26 mouse cellular contexts compared by ENCODE assay signal in genomic region chr17:43503861-43504593, GRCm38 (mm10). TPM values are rescaled to one million over a fixed set of nuclear protein-coding genes. Genes with fewer than 3 reads are reported as not detected.
DNase-seq lines count a peak whose midpoint lies in the region; ATAC-seq and TF ChIP-seq lines count a peak whose summit lies in the region.
"Had no signal": no experiment of that assay in that cellular context is flagged by ENCODE, and none has a peak within 500 bp of the region (broad histone marks: within the 10 kb centered on the region; RNA-seq: fewer than 3 reads in every experiment).

No protein-coding gene starts in this region.

- no peak for TF ChIP-seq POLR2A in kidney, adult 2 months (IDR thresholded peaks at IDR 0.05; ENCODE audit: low read depth, low read length)
- TF ChIP-seq POLR2A in small intestine, adult 2 months (IDR thresholded peaks at IDR 0.05; ENCODE audit: low read depth, low read length): no peak

- no peak overlapping the region for H3K9ac ChIP-seq in kidney, embryonic 16.5 days (replicated peaks; ENCODE audit: low read length)
- no peak overlapping the region for H3K9ac ChIP-seq in forebrain, embryonic 11.5 days (ENCODE audit: low read length)
- H3K9ac ChIP-seq: embryonic facial prominence, embryonic 15.5 days; forebrain, postnatal 0 days; heart, embryonic 15.5 days; hindbrain, embryonic 14.5 days; liver, embryonic 13.5 days; midbrain, embryonic 15.5 days; neural tube, embryonic 12.5 days had no signal

- H3K27ac ChIP-seq in kidney, adult 2 months (ENCODE audit: insufficient read depth, low read depth, low read length): no peak overlapping the region
- H3K27ac ChIP-seq in kidney, embryonic 16.5 days (ENCODE audit: low read length): peak overlapping the region; percentile 46; the same call in 1 of the 2 replicates
- peak overlapping the region; percentile 75 for H3K27ac ChIP-seq in small intestine, adult 2 months (ENCODE audit: insufficient read depth, low read depth, low read length)
- no peak overlapping the region for H3K27ac ChIP-seq in forebrain, embryonic 11.5 days (ENCODE audit: low read depth, low read length)
- H3K27ac ChIP-seq: embryonic facial prominence, embryonic 15.5 days; heart, embryonic 15.5 days; hindbrain, embryonic 14.5 days; liver, embryonic 13.5 days; midbrain, embryonic 15.5 days; neural tube, embryonic 12.5 days had no signal

- 30% methylated on average over 4 of the region's 4 CpGs for WGBS in kidney, adult 2 months
- WGBS in kidney, embryonic 16.5 days: 36% methylated on average over 4 of the region's 4 CpGs
- 19% methylated on average over 4 of the region's 4 CpGs for WGBS in small intestine, adult 2 months
- 80% methylated on average over 4 of the region's 4 CpGs for WGBS in forebrain, embryonic 11.5 days

- DNase-seq in kidney, adult 2 months: peak; percentile 67
- DNase-seq in kidney, postnatal 4 days: no peak
- no peak for DNase-seq in forebrain, embryonic 11.5 days (ENCODE audit: low spot score)
- no peak for DNase-seq in layer of hippocampus, postnatal 10 days (ENCODE audit: low spot score in 2 of 2)
- DNase-seq in lung, postnatal 14 days: no peak
- DNase-seq in gastrocnemius, postnatal 25 days: no peak
- DNase-seq: adrenal gland, postnatal 25 days; cerebellum, adult 9-10 months; forebrain, postnatal 0 days; heart, postnatal 4 days; liver, embryonic 13.5 days; lung, adult 2 months; lung, postnatal 36 days; right cerebral cortex, postnatal 14 days had no signal

- no peaks in the 10 kb centered on the region; the same call in 1 of the 2 replicates for H3K36me3 ChIP-seq in kidney, adult 2 months (ENCODE audit: control insufficient read depth, insufficient read depth, low read length)
- no peaks in the 10 kb centered on the region for H3K36me3 ChIP-seq in kidney, embryonic 16.5 days (ENCODE audit: insufficient read depth, low read length)
- H3K36me3 ChIP-seq in small intestine, adult 2 months (ENCODE audit: control insufficient read depth, insufficient read depth, low read length): no peaks in the 10 kb centered on the region
- H3K36me3 ChIP-seq in forebrain, embryonic 11.5 days (ENCODE audit: control insufficient read depth, insufficient read depth, low read length): no peaks in the 10 kb centered on the region
- H3K36me3 ChIP-seq: embryonic facial prominence, embryonic 15.5 days; heart, embryonic 15.5 days; liver, embryonic 13.5 days; midbrain, embryonic 15.5 days; neural tube, embryonic 12.5 days had no signal

- peaks cover 13% of the 10 kb centered on the region for H3K4me1 ChIP-seq in kidney, adult 2 months (ENCODE audit: control insufficient read depth, insufficient read depth, low read length)
- 0 out of 2 replicates have a peak, but pooled peaks cover 9% of the 10 kb centered on the region for H3K4me1 ChIP-seq in kidney, embryonic 16.5 days (ENCODE audit: insufficient read depth, low read length)
- peaks cover 12% of the 10 kb centered on the region; the same call in 1 of the 2 replicates for H3K4me1 ChIP-seq in small intestine, adult 2 months (ENCODE audit: control insufficient read depth, insufficient read depth, insufficient read length, low read length)
- H3K4me1 ChIP-seq in forebrain, embryonic 11.5 days (replicated peaks; ENCODE audit: control insufficient read depth, insufficient read depth, low read length): no peaks in the 10 kb centered on the region
- H3K4me1 ChIP-seq: embryonic facial prominence, embryonic 15.5 days; heart, embryonic 15.5 days; liver, embryonic 13.5 days; midbrain, embryonic 15.5 days; neural tube, embryonic 12.5 days had no signal

- H3K9me3 ChIP-seq in kidney, embryonic 16.5 days (ENCODE audit: low read length): no peaks in the 10 kb centered on the region
- no peaks in the 10 kb centered on the region for H3K9me3 ChIP-seq in forebrain, embryonic 11.5 days (ENCODE audit: control insufficient read depth, low read length)
- H3K9me3 ChIP-seq: embryonic facial prominence, embryonic 15.5 days; heart, embryonic 15.5 days; liver, embryonic 13.5 days; midbrain, embryonic 15.5 days; neural tube, embryonic 12.5 days had no signal

- H3K27me3 ChIP-seq in kidney, adult 2 months (replicated peaks; ENCODE audit: control insufficient read depth, insufficient read depth, low read length): no peaks in the 10 kb centered on the region
- H3K27me3 ChIP-seq in kidney, embryonic 16.5 days (ENCODE audit: insufficient read depth, low read length): no peaks in the 10 kb centered on the region
- H3K27me3 ChIP-seq in small intestine, adult 2 months (ENCODE audit: control insufficient read depth, insufficient read depth, low read length): no peaks in the 10 kb centered on the region
- H3K27me3 ChIP-seq in forebrain, embryonic 11.5 days (ENCODE audit: control insufficient read depth, insufficient read depth, low read length): no peaks in the 10 kb centered on the region
- H3K27me3 ChIP-seq: embryonic facial prominence, embryonic 15.5 days; heart, embryonic 15.5 days; liver, embryonic 13.5 days; midbrain, embryonic 15.5 days; neural tube, embryonic 12.5 days had no signal

- no peak for TF ChIP-seq CTCF in kidney, adult 2 months (conservative IDR thresholded peaks at IDR 0.05; ENCODE audit: insufficient read depth, insufficient read length, low read depth, low read length)
- TF ChIP-seq CTCF in small intestine, adult 2 months (IDR thresholded peaks at IDR 0.05; ENCODE audit: extremely low read depth, insufficient read length, insufficient replicate concordance, low read depth, low read length): no peak

- no peak overlapping the region for H3K4me3 ChIP-seq in kidney, adult 2 months (ENCODE audit: insufficient read depth, low read depth, low read length)
- no peak overlapping the region for H3K4me3 ChIP-seq in kidney, embryonic 16.5 days (ENCODE audit: low read length)
- no peak overlapping the region for H3K4me3 ChIP-seq in small intestine, adult 2 months (ENCODE audit: low read depth, low read length)
- H3K4me3 ChIP-seq in forebrain, embryonic 11.5 days (ENCODE audit: low read depth, low read length): no peak overlapping the region
- H3K4me3 ChIP-seq: embryonic facial prominence, embryonic 15.5 days; heart, embryonic 15.5 days; liver, embryonic 13.5 days; midbrain, embryonic 15.5 days; neural tube, embryonic 12.5 days had no signal

- ATAC-seq in kidney, embryonic 16.5 days (ENCODE audit: low FRiP score, low TSS enrichment): peak; percentile 88
- no peak for ATAC-seq in forebrain, embryonic 11.5 days (replicated peaks; ENCODE audit: low FRiP score)
- ATAC-seq: forebrain, postnatal 0 days; midbrain, embryonic 15.5 days had no signal

- H3K4me2 ChIP-seq in kidney, embryonic 16.5 days (replicated peaks; ENCODE audit: low read depth, low read length): 0 out of 2 replicates have a peak overlapping the region, but pooled peaks have one; percentile 2
- no peak overlapping the region for H3K4me2 ChIP-seq in forebrain, embryonic 11.5 days (ENCODE audit: low read depth, low read length, severe bottlenecking)
- H3K4me2 ChIP-seq: embryonic facial prominence, embryonic 15.5 days; heart, embryonic 15.5 days; hindbrain, embryonic 14.5 days; liver, embryonic 13.5 days; midbrain, embryonic 15.5 days; neural tube, embryonic 12.5 days had no signal

RNA-seq across cellular contexts. Expression of gene Mep1a, which starts 1.4 kb away (rescaled TPM):
- polyA plus RNA-seq in kidney, adult 2 months (2012; rRNA removed): 451 and 624 TPM in 2 replicates
- polyA plus RNA-seq in kidney, embryonic 16.5 days (2015; fragmentation: Nextera tagmentation; extraction: Ambion mirVana): 63.4 and 71.3 TPM in 2 replicates
- 3.2 and 131 TPM in 2 replicates for polyA plus RNA-seq in small intestine, adult 2 months (2012; rRNA removed)
- not detected in 2 replicates for polyA plus RNA-seq in forebrain, embryonic 11.5 days (2014; fragmentation: Nextera tagmentation; extraction: Ambion mirVana)
- total RNA-seq in layer of hippocampus, postnatal 10 days (2021): not detected
- not detected for total RNA-seq in gastrocnemius, postnatal 25 days (2021)
- total RNA-seq: adrenal gland, postnatal 25 days; forebrain, postnatal 0 days; gastrocnemius, postnatal 4 days; heart, postnatal 4 days; left cerebral cortex, adult 18-20 months; left cerebral cortex, postnatal 36 days; megakaryocyte-erythroid progenitor cell, adult 5-6 weeks had no signal
- polyA plus RNA-seq: heart, embryonic 15.5 days; liver, embryonic 13.5 days; neural tube, embryonic 12.5 days; urinary bladder, adult 2 months had no signal

RNA-seq across cellular contexts. Expression of gene Ankrd66, which starts 39.4 kb away (rescaled TPM):
- not detected in 2 replicates for polyA plus RNA-seq in kidney, adult 2 months (2012; rRNA removed)
- 0.47 TPM in 1 of 2 replicates, not detected in the other for polyA plus RNA-seq in kidney, embryonic 16.5 days (2015; fragmentation: Nextera tagmentation; extraction: Ambion mirVana)
- 0.06 TPM in 1 of 2 replicates, not detected in the other for polyA plus RNA-seq in small intestine, adult 2 months (2012; rRNA removed)
- polyA plus RNA-seq in forebrain, embryonic 11.5 days (2014; fragmentation: Nextera tagmentation; extraction: Ambion mirVana): 0.35 TPM in 1 of 2 replicates, not detected in the other
- under 1 TPM; 0.25 to 0.37 TPM for total RNA-seq in layer of hippocampus, postnatal 10 days (2021)
- not detected for total RNA-seq in gastrocnemius, postnatal 25 days (2021)
- total RNA-seq: adrenal gland, postnatal 25 days; forebrain, postnatal 0 days; gastrocnemius, postnatal 4 days; heart, postnatal 4 days; megakaryocyte-erythroid progenitor cell, adult 5-6 weeks had no signal
- polyA plus RNA-seq: heart, embryonic 15.5 days; liver, embryonic 13.5 days; neural tube, embryonic 12.5 days had no signal

Comparison
In these comparisons a context has a peak if more than half of its experiments do, and no peak if none do; other contexts are left out.
1. H3K27ac ChIP-seq: peak in kidney, embryonic 16.5 days (single experiment) and small intestine, adult 2 months (single experiment); none in kidney, adult 2 months (single experiment) and forebrain, embryonic 11.5 days (single experiment).